Mouse (Mus musculus) hindbrain, embryonic 10.5 days (tissue): ENCODE measurements at regions not wholly inside any gene's neighbourhood (a gene's known extent, or its start where the extent isn't known, plus 50 kb on each side); places are given as distances from the start of the nearest gene placed in this dataset.

Source experiments
- DNase-seq: peaks from one replicate; pipeline ENCODE4 v3.0.0-alpha.2; 2017; ENCODE audit warnings: low spot score
- H3K27ac ChIP-seq: fragments of 300-500 bp; sonication (generic); 2 replicates; pipeline ENCODE4 v1.5.1; 2016; ENCODE audit warnings: mild to moderate bottlenecking, moderate library complexity
- H3K27me3 ChIP-seq: fragments of 300-500 bp; sonication (generic); 2 replicates; pipeline ENCODE4 v1.6.1; 2016; ENCODE audit warnings: mild to moderate bottlenecking; ENCODE audit not compliant: poor library complexity, insufficient read depth, severe bottlenecking
- H3K36me3 ChIP-seq: fragments of 300-500 bp; sonication (generic); 2 replicates; pipeline ENCODE4 v1.6.1; 2016; ENCODE audit warnings: mild to moderate bottlenecking, moderate library complexity
- H3K4me1 ChIP-seq: fragments of 300-500 bp; sonication (generic); replicated peaks from 2 replicates; pipeline ENCODE4 v1.6.1; 2016; ENCODE audit warnings: mild to moderate bottlenecking
- H3K4me3 ChIP-seq: fragments of 300-500 bp; sonication (generic); 2 replicates; pipeline ENCODE4 v1.5.1; 2016; ENCODE audit warnings: mild to moderate bottlenecking, moderate library complexity
- H3K9me3 ChIP-seq: fragments of 300-500 bp; sonication (generic); 2 replicates; pipeline ENCODE4 v1.6.1; 2016; ENCODE audit warnings: mild to moderate bottlenecking, moderate library complexity
- WGBS: fragments of 180-500 bp; shearing (Covaris S2); methylation state at CpG from one replicate; pipeline ENCODE4 v1.1.7; 2016; 5-methylcytosine and 5-hydroxymethylcytosine counted together

GRCm38 (mm10) chr11:112839721-112840494 is 57.9 kb downstream of the Sox9 start:
- Histone ChIP-seq H3K27ac (peak overlapping the region; percentile 81), H3K36me3 (no peaks in the 10 kb centered on the region), H3K4me3 (peak overlapping the region; percentile 32), H3K9me3 (no peaks in the 10 kb centered on the region), H3K4me1 (peaks cover 37% of the 10 kb centered on the region), H3K27me3 (peaks cover 15% of the 10 kb centered on the region)
- WGBS, result 11% methylated on average over 10 of the region's 10 CpGs
- DNase-seq, result no peak

- H3K27ac ChIP-seq, result peak overlapping the region; percentile 81
- peaks cover 15% of the 10 kb centered on the region for H3K27me3 ChIP-seq
- H3K36me3 ChIP-seq, result no peaks in the 10 kb centered on the region
- peaks cover 31% of the 10 kb centered on the region for H3K4me1 ChIP-seq
- WGBS, result 10% methylated on average over 10 of the region's 10 CpGs
- no peaks in the 10 kb centered on the region for H3K9me3 ChIP-seq
- peak overlapping the region; percentile 32; the same call in 1 of the 2 replicates for H3K4me3 ChIP-seq
- no peak for DNase-seq
Measured at GRCm38 (mm10) chr11:112840495-112840828, 58.4 kb downstream of the Sox9 start.

GRCm38 (mm10) chr11:112844258-112844901 is 62.4 kb downstream of the Sox9 start:
- no peak overlapping the region for H3K4me3 ChIP-seq
- 73% methylated on average over 8 of the region's 8 CpGs for WGBS
- H3K4me1 ChIP-seq, result peaks cover 20% of the 10 kb centered on the region
- DNase-seq, result no peak
- H3K27ac ChIP-seq, result peak overlapping the region; percentile 45; the same call in 1 of the 2 replicates
- H3K27me3 ChIP-seq, result peaks cover 15% of the 10 kb centered on the region
- no peaks in the 10 kb centered on the region for H3K36me3 ChIP-seq
- H3K9me3 ChIP-seq, result no peaks in the 10 kb centered on the region

- 92% methylated on average over 2 of the region's 2 CpGs for WGBS
- H3K27me3 ChIP-seq, result peaks cover 3% of the 10 kb centered on the region; the same call in 1 of the 2 replicates
- H3K4me1 ChIP-seq, result peaks cover 14% of the 10 kb centered on the region
- H3K27ac ChIP-seq, result no peak overlapping the region
- H3K4me3 ChIP-seq, result no peak overlapping the region
- no peaks in the 10 kb centered on the region for H3K36me3 ChIP-seq
- no peak for DNase-seq
- H3K9me3 ChIP-seq, result no peaks in the 10 kb centered on the region
Measured at GRCm38 (mm10) chr11:112847146-112847545, 65.1 kb downstream of the Sox9 start.

GRCm38 (mm10) chr11:112847851-112848250 is 65.8 kb downstream of the Sox9 start:
- Histone ChIP-seq H3K9me3 (no peaks in the 10 kb centered on the region), H3K27ac (no peak overlapping the region), H3K4me3 (no peak overlapping the region), H3K27me3 (no peaks in the 10 kb centered on the region), H3K36me3 (no peaks in the 10 kb centered on the region), H3K4me1 (peaks cover 14% of the 10 kb centered on the region)
- WGBS, result 82% methylated on average over 3 of the region's 3 CpGs
- no peak for DNase-seq

GRCm38 (mm10) chr11:112849974-112850373 is 68.0 kb downstream of the Sox9 start:
- Histone ChIP-seq H3K4me1 (peaks cover 17% of the 10 kb centered on the region), H3K27me3 (no peaks in the 10 kb centered on the region), H3K27ac (0 out of 2 replicates have a peak overlapping the region, but pooled peaks have one; percentile 56), H3K36me3 (no peaks in the 10 kb centered on the region), H3K9me3 (no peaks in the 10 kb centered on the region), H3K4me3 (no peak overlapping the region)
- WGBS, result 80% methylated on average over 5 of the region's 5 CpGs
- DNase-seq, result no peak

GRCm38 (mm10) chr11:112850532-112851272 is 68.7 kb downstream of the Sox9 start:
- Histone ChIP-seq H3K4me3 (no peak overlapping the region), H3K36me3 (no peaks in the 10 kb centered on the region), H3K27ac (0 out of 2 replicates have a peak overlapping the region, but pooled peaks have one; percentile 62), H3K9me3 (no peaks in the 10 kb centered on the region), H3K4me1 (peaks cover 17% of the 10 kb centered on the region), H3K27me3 (no peaks in the 10 kb centered on the region)
- WGBS, result 83% methylated on average over 13 of the region's 13 CpGs
- no peak for DNase-seq

GRCm38 (mm10) chr11:112851321-112851720 is 69.3 kb downstream of the Sox9 start:
- peak overlapping the region; percentile 62; the same call in 1 of the 2 replicates for H3K27ac ChIP-seq
- H3K27me3 ChIP-seq, result no peaks in the 10 kb centered on the region
- WGBS, result 84% methylated on average over 9 of the region's 9 CpGs

GRCm38 (mm10) chr11:112855975-112856374 is 74.0 kb downstream of the Sox9 start:
- H3K4me1 ChIP-seq, result peaks cover 26% of the 10 kb centered on the region
- H3K27ac ChIP-seq, result no peak overlapping the region
- H3K36me3 ChIP-seq, result no peaks in the 10 kb centered on the region
- WGBS, result 72% methylated on average over 5 of the region's 5 CpGs
- H3K27me3 ChIP-seq, result no peaks in the 10 kb centered on the region
- peaks cover 6% of the 10 kb centered on the region; the same call in 1 of the 2 replicates for H3K9me3 ChIP-seq
- no peak for DNase-seq
- H3K4me3 ChIP-seq, result no peak overlapping the region

More at GRCm38 (mm10) chr11:112851321-112851720, 69.3 kb downstream of the Sox9 start:
- Histone ChIP-seq H3K36me3 (no peaks in the 10 kb centered on the region), H3K9me3 (no peaks in the 10 kb centered on the region), H3K4me3 (no peak overlapping the region), H3K4me1 (peaks cover 17% of the 10 kb centered on the region)
- DNase-seq, result no peak

- Histone ChIP-seq H3K9me3 (peaks cover 6% of the 10 kb centered on the region; the same call in 1 of the 2 replicates), H3K36me3 (no peaks in the 10 kb centered on the region), H3K4me3 (no peak overlapping the region), H3K27ac (peak overlapping the region; percentile 89), H3K27me3 (0 out of 2 replicates have a peak, but pooled peaks cover 8% of the 10 kb centered on the region), H3K4me1 (peaks cover 50% of the 10 kb centered on the region)
- DNase-seq, result no peak
- 85% methylated on average over 7 of the region's 7 CpGs for WGBS
Measured at GRCm38 (mm10) chr11:112859309-112859708, 77.3 kb downstream of the Sox9 start.

GRCm38 (mm10) chr11:112860797-112861196 is 78.8 kb downstream of the Sox9 start:
- WGBS, result 10% methylated on average over 11 of the region's 11 CpGs
- Histone ChIP-seq H3K9me3 (peaks cover 6% of the 10 kb centered on the region; the same call in 1 of the 2 replicates), H3K4me3 (no peak overlapping the region), H3K36me3 (no peaks in the 10 kb centered on the region), H3K27me3 (peaks cover 17% of the 10 kb centered on the region; the same call in 1 of the 2 replicates), H3K27ac (peak overlapping the region; percentile 89), H3K4me1 (peaks cover 45% of the 10 kb centered on the region)
- DNase-seq, result peak; percentile 67

GRCm38 (mm10) chr11:112861233-112861632 is 79.2 kb downstream of the Sox9 start:
- Histone ChIP-seq H3K4me1 (peaks cover 45% of the 10 kb centered on the region), H3K27me3 (peaks cover 20% of the 10 kb centered on the region; the same call in 1 of the 2 replicates), H3K36me3 (no peaks in the 10 kb centered on the region), H3K9me3 (peaks cover 6% of the 10 kb centered on the region; the same call in 1 of the 2 replicates), H3K27ac (peak overlapping the region; percentile 89), H3K4me3 (no peak overlapping the region)
- WGBS, result 57% methylated on average over 5 of the region's 5 CpGs
- DNase-seq, result no peak
